Mouse (Mus musculus): Measurements from ENCODE around the gene Cdk12.
"Not testable (repeated sequence)": the region's sequence is repeated elsewhere in the genome, so short reads cannot be mapped to it uniquely, and the experiment has no call there.

Cdk12 gene

GRCm38 (mm10) chr11:98202641-98203350 is at the start of gene Cdk12:
Gene Cdk12, plus strand, starts transcription at chr11:98203059.
- DNase-seq = peak; percentile 98

- DNase-seq = no peak
Observed at GRCm38 (mm10) chr11:98155094-98155493, 47.8 kb upstream of the Cdk12 start.

GRCm38 (mm10) chr11:98168400-98168799 is 34.5 kb upstream of the Cdk12 start:
- no peak for DNase-seq

GRCm38 (mm10) chr11:98182149-98182548 is 20.7 kb upstream of the Cdk12 start:
- not testable (repeated sequence) for DNase-seq

GRCm38 (mm10) chr11:98187640-98188395 is 15.0 kb upstream of the Cdk12 start:
- no peak for DNase-seq

GRCm38 (mm10) chr11:98190820-98191219 is 12.0 kb upstream of the Cdk12 start:
- DNase-seq = no peak

- DNase-seq = peak; percentile 94
Observed at GRCm38 (mm10) chr11:98192901-98193805, 9.7 kb upstream of the Cdk12 start, which contains the start of gene Med1. Gene Med1, minus strand, starts transcription at chr11:98193293.

- peak; percentile 53 for DNase-seq
Observed at GRCm38 (mm10) chr11:98201791-98202640, 843 bp upstream of the Cdk12 start.

GRCm38 (mm10) chr11:98203351-98203911 is 572 bp downstream of the Cdk12 start:
- no peak for DNase-seq

GRCm38 (mm10) chr11:98203931-98204421 is 1.1 kb downstream of the Cdk12 start:
- DNase-seq = peak; percentile 35

GRCm38 (mm10) chr11:98205463-98205862 is 2.6 kb downstream of the Cdk12 start:
- DNase-seq = no peak

GRCm38 (mm10) chr11:98206281-98206680 is 3.4 kb downstream of the Cdk12 start:
- not testable (repeated sequence) for DNase-seq

- not testable (repeated sequence) for DNase-seq
Observed at GRCm38 (mm10) chr11:98209661-98210060, 6.8 kb downstream of the Cdk12 start.

GRCm38 (mm10) chr11:98213311-98213710 is 10.5 kb downstream of the Cdk12 start:
- no peak for DNase-seq

GRCm38 (mm10) chr11:98226349-98226748 is 23.5 kb downstream of the Cdk12 start:
- no peak for DNase-seq

- no peak for DNase-seq
Observed at GRCm38 (mm10) chr11:98238416-98238815, 35.6 kb downstream of the Cdk12 start.

- no peak for DNase-seq
Observed at GRCm38 (mm10) chr11:98238995-98239394, 36.1 kb downstream of the Cdk12 start.

GRCm38 (mm10) chr11:98242910-98243309 is 40.1 kb downstream of the Cdk12 start:
- not testable (repeated sequence) for DNase-seq

GRCm38 (mm10) chr11:98244415-98244814 is 41.6 kb downstream of the Cdk12 start:
- DNase-seq = no peak

GRCm38 (mm10) chr11:98247325-98247724 is 44.5 kb downstream of the Cdk12 start:
- no peak for DNase-seq

GRCm38 (mm10) chr11:98253807-98254206 is 50.9 kb downstream of the Cdk12 start:
- DNase-seq = no peak

Measured in kidney, postnatal 10 days (tissue).